Mouse (Mus musculus): ENCODE data around the gene Vdr. TPM values are rescaled to one million over a fixed set of nuclear protein-coding genes. Genes with fewer than 3 reads are reported as not detected.
A peak's percentile ranks its signal among the peaks of the same experiment; 100 is the strongest.

The Vdr gene
- total and polyA plus RNA-seq, 2 experiments = 0.04 to 0.09 TPM

DNA sequence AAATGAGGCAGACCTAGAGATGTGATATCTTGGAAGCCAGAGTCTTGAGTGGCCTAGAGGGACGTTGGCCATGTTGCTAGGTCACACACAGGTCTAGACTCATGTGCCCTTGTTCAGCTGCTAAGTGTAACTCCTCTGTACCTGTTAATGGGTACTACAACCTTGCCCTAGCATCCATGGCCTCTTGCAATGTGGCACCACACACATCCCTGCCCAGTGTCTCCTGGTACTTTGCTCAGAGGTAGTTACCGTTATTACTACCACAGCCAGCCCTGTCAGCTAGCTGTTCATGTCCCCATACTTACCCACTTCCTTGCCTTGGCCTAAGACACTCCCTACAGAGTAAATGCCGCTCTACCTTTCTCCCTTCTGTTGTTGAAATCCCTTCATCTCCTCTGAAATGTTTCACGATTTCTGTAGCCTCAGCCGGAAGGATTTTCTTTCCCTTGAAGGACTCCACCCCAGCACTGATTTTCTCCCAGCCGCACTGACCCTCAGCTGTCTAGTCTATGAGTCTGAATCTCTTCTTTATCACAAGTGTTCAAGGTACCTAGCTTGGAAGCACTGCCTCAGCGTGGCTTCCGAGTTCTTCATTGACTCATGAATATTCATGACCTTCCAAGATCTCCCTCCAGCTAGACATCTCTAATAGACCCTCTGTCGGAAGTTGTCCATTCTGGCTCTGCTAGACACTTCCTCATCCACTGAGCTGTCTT, 77.5 kb downstream of the Vdr start:
- no peak for DNase-seq (ENCODE audit: extremely low read depth, low read depth, low spot score)
- H3K27ac ChIP-seq (replicated peaks; ENCODE audit: insufficient read depth, low read depth, low read length) = 0 out of 2 replicates have a peak overlapping the region, but pooled peaks have one; percentile 12
- TF ChIP-seq CTCF (IDR thresholded peaks at IDR 0.05; ENCODE audit: low read depth, low read length) = no peak
- no peak for TF ChIP-seq POLR2A (IDR thresholded peaks at IDR 0.05; ENCODE audit: extremely low read depth, insufficient read depth, low read length)

DNA sequence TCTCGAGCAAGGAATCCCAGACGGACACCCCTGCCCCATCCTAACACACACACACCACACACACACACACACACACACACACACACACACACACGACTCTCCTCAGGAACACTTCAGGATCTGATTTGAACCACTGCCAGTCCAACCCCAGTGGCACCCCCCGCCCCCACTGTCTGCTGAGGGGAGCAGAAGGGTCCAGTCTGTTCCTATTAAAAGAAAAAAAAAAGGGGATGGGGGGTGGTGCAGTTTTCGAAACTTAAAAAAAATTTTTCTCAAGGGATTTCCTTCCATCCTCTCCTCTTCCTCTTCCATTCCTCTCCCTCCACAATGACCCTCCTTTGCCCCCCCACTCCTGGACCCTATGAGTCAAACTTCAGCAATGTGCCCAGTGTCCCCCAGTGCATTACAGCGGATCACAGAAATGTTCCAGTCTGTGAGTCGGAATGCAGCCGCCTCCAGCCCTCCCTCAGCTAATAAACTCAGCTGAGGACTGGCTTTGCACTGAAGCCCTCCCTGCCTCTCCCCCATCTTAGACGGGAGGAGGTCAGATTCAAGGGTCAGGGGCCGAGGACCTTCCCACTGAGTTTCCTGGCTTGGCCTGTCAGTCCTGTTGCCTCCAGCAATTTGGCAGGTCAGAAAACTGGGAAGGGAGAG, 78.3 kb downstream of the Vdr start:
- peak; percentile 19 for DNase-seq (ENCODE audit: extremely low read depth, low read depth, low spot score)
- Histone ChIP-seq H3K4me3 (ENCODE audit: insufficient read depth, low read depth, low read length) (peak overlapping the region; percentile 70), H3K27me3 (ENCODE audit: control insufficient read depth, insufficient read depth, low read length) (no peaks in the 10 kb centered on the region), H3K36me3 (ENCODE audit: control insufficient read depth, insufficient read depth, low read length) (no peaks in the 10 kb centered on the region), H3K9ac (ENCODE audit: low read depth, low read length) (peak overlapping the region; percentile 47; the same call in 1 of the 2 replicates), H3K27ac (replicated peaks; ENCODE audit: insufficient read depth, low read depth, low read length) (peak overlapping the region; percentile 40), H3K4me1 (ENCODE audit: control insufficient read depth, insufficient read depth, low read length) (peaks cover 7% of the 10 kb centered on the region; the same call in 1 of the 2 replicates), H3K79me2 (ENCODE audit: control insufficient read depth, insufficient read depth, low read length) (no peaks in the 10 kb centered on the region)
- WGBS = 19% methylated on average over 10 of the region's 10 CpGs
- TF ChIP-seq CTCF (IDR thresholded peaks at IDR 0.05; ENCODE audit: low read depth, low read length) = no peak
- no peak for TF ChIP-seq POLR2A (IDR thresholded peaks at IDR 0.05; ENCODE audit: extremely low read depth, insufficient read depth, low read length)

More for the DNA sequence above, 77.5 kb downstream of the Vdr start:
- H3K36me3 ChIP-seq (ENCODE audit: control insufficient read depth, insufficient read depth, low read length) = no peaks in the 10 kb centered on the region
- H3K27me3 ChIP-seq (ENCODE audit: control insufficient read depth, insufficient read depth, low read length) = no peaks in the 10 kb centered on the region
- no peaks in the 10 kb centered on the region for H3K79me2 ChIP-seq (ENCODE audit: control insufficient read depth, insufficient read depth, low read length)
- H3K4me3 ChIP-seq (ENCODE audit: insufficient read depth, low read depth, low read length) = no peak overlapping the region
- no peak overlapping the region for H3K9ac ChIP-seq (ENCODE audit: low read depth, low read length)
- H3K4me1 ChIP-seq (ENCODE audit: control insufficient read depth, insufficient read depth, low read length) = peaks cover 2% of the 10 kb centered on the region; the same call in 1 of the 2 replicates
- WGBS = 62% methylated on average over 9 of the region's 9 CpGs

DNA sequence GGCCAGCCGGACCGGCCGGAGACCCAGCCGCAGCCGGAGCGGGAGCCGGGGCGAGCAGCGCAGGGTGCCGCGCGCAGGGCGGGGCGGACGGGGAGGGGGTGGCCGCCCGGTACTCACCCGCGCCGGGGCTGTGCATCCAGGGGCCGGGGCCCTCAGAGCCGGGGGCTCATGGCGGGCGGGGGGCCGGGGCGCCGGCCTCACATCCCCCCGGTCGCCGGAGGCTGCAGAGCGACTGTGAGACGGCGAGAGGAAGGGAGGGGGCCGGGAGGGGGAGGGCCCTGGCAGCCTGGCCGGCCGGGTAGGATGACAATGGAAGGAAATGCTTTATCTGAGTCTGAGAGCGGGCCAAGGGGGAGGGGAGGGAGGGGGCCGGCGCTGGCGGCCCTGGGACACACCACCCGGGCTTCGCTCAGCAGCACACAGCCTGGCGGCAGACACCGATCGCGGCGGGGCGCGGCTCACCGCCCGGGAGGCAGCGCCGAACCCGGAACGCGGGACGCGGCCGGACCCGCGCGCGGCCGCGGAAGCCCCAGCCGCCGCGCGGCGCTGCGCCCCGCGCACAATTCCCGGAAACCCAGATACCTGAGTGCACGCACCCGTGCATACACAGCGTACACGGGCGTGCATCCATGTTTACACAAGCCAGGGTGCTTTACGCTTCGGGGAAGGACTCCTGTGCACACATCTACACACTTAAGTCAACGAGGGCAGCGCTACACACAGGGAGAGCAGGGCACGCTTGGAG, 79.0 kb downstream of the Vdr start:
- Histone ChIP-seq H3K4me1 (ENCODE audit: control insufficient read depth, insufficient read depth, low read length) (peaks cover 6% of the 10 kb centered on the region), H3K27me3 (ENCODE audit: control insufficient read depth, insufficient read depth, low read length) (no peaks in the 10 kb centered on the region), H3K79me2 (ENCODE audit: control insufficient read depth, insufficient read depth, low read length) (peaks cover 2% of the 10 kb centered on the region; the same call in 1 of the 2 replicates), H3K9ac (ENCODE audit: low read depth, low read length) (peak overlapping the region; percentile 68), H3K27ac (replicated peaks; ENCODE audit: insufficient read depth, low read depth, low read length) (peak overlapping the region; percentile 79), H3K4me3 (ENCODE audit: insufficient read depth, low read depth, low read length) (peak overlapping the region; percentile 70), H3K36me3 (ENCODE audit: control insufficient read depth, insufficient read depth, low read length) (no peaks in the 10 kb centered on the region)
- WGBS = 1% methylated on average over 64 of the region's 84 CpGs
- no peak for DNase-seq (ENCODE audit: extremely low read depth, low read depth, low spot score)
- no peak for TF ChIP-seq POLR2A (IDR thresholded peaks at IDR 0.05; ENCODE audit: extremely low read depth, insufficient read depth, low read length)
- TF ChIP-seq CTCF (IDR thresholded peaks at IDR 0.05; ENCODE audit: low read depth, low read length) = no peak

DNA sequence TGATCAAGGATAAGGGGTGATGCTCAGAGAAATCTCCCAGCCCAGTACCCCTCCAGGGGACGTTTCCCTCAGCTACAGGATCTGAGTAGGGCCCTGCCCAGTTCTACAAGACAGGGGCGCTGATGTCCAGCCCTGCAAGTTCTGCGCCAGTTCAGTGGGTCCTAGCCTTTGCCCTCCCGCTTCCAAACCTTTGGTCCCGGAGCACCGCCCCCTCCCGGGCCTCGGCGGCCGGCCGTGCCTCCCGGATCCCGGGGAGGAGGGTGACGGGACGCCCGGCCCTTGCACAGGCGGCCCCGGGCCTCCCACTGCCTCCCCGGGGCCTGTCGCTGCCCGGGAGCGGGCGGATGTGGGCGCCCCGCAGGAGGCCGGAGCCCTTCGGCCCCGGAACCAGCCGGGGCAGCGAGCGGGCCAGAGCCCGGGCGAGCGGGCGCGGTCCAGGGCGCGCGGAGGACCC, 79.6 kb downstream of the Vdr start:
- Histone ChIP-seq H3K79me2 (ENCODE audit: control insufficient read depth, insufficient read depth, low read length) (peaks cover 4% of the 10 kb centered on the region; the same call in 1 of the 2 replicates), H3K27ac (replicated peaks; ENCODE audit: insufficient read depth, low read depth, low read length) (peak overlapping the region; percentile 79), H3K9ac (ENCODE audit: low read depth, low read length) (peak overlapping the region; percentile 68), H3K36me3 (ENCODE audit: control insufficient read depth, insufficient read depth, low read length) (no peaks in the 10 kb centered on the region), H3K4me3 (ENCODE audit: insufficient read depth, low read depth, low read length) (peak overlapping the region; percentile 70), H3K4me1 (ENCODE audit: control insufficient read depth, insufficient read depth, low read length) (peaks cover 6% of the 10 kb centered on the region), H3K27me3 (ENCODE audit: control insufficient read depth, insufficient read depth, low read length) (no peaks in the 10 kb centered on the region)
- 3% methylated on average over 36 of the region's 39 CpGs for WGBS
- TF ChIP-seq CTCF (IDR thresholded peaks at IDR 0.05; ENCODE audit: low read depth, low read length) (no peak), POLR2A (IDR thresholded peaks at IDR 0.05; ENCODE audit: extremely low read depth, insufficient read depth, low read length) (no peak)
- DNase-seq (ENCODE audit: extremely low read depth, low read depth, low spot score) = no peak

DNA sequence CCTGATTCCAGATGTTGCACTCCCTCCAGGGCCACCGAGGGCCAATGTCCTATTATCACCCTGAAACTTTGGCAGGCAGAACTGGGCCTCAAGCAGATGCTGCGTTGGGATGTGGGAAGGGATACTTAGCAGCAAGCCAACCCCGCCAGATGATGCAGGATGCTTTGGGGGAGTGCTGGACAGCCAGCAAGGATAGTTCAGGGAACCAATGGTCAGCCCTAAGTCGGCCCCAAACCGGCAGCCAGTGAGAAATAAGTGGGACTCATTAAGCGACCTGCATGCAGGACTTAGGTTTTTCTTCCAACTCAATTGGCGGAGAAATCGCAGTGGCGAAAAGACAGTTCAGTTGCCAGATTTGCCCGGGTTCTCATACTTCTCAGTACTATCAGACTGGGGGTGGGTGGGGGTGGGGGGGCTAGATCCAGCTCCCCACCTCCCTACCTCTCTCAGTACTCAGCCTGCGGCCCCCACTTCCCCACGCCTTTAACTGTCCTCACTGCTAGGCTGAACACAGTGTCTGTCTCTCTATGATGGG, 80.1 kb downstream of the Vdr start:
- H3K9ac ChIP-seq (ENCODE audit: low read depth, low read length) = peak overlapping the region; percentile 68
- WGBS = 43% methylated on average over 12 of the region's 12 CpGs
- TF ChIP-seq CTCF (IDR thresholded peaks at IDR 0.05; ENCODE audit: low read depth, low read length) (no peak), POLR2A (IDR thresholded peaks at IDR 0.05; ENCODE audit: extremely low read depth, insufficient read depth, low read length) (no peak)
- H3K27me3 ChIP-seq (ENCODE audit: control insufficient read depth, insufficient read depth, low read length) = no peaks in the 10 kb centered on the region
- H3K36me3 ChIP-seq (ENCODE audit: control insufficient read depth, insufficient read depth, low read length) = no peaks in the 10 kb centered on the region
- H3K27ac ChIP-seq (replicated peaks; ENCODE audit: insufficient read depth, low read depth, low read length) = peak overlapping the region; percentile 79
- peaks cover 6% of the 10 kb centered on the region for H3K4me1 ChIP-seq (ENCODE audit: control insufficient read depth, insufficient read depth, low read length)
- peaks cover 4% of the 10 kb centered on the region; the same call in 1 of the 2 replicates for H3K79me2 ChIP-seq (ENCODE audit: control insufficient read depth, insufficient read depth, low read length)
- peak; percentile 31 for DNase-seq (ENCODE audit: extremely low read depth, low read depth, low spot score)
- H3K4me3 ChIP-seq (ENCODE audit: insufficient read depth, low read depth, low read length) = peak overlapping the region; percentile 70
